13 mouse cellular contexts compared by ENCODE assay signal in the genomic region with DNA sequence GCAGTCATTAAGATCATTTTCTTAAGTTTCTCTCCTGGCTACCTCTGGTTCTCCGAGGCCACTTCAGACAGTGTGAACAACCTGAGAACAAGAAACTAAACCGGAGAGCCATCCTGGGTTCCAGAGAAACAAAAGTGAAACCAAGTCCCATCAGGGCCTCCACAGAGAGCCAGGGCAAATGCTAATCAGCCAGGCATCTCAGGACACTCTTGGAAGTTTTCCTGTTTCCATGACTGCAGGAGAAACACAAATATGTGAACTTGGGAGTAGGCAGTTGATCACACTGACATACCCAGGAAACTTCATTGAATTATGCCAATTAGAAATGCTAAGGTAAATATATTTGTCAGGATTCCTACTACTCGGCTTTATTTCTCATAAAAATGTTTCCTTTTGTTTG.
DNase-seq lines count a peak whose midpoint lies in the region; ATAC-seq and TF ChIP-seq lines count a peak whose summit lies in the region.
"Had no signal": no experiment of that assay in that cellular context is flagged by ENCODE, and none has a peak within 500 bp of the region (broad histone marks: within the 10 kb centered on the region; RNA-seq: fewer than 3 reads in every experiment).

No protein-coding gene starts in this region.

- no peak overlapping the region for H3K4me3 ChIP-seq in kidney, embryonic 15.5 days (replicated peaks)
- H3K4me3 ChIP-seq in heart, embryonic 14.5 days (ENCODE audit: control insufficient read depth in 1 of 2, insufficient read depth in 1 of 2, low read depth in 1 of 2, low read length in 2 of 2), result no peak overlapping the region
- no peak overlapping the region for H3K4me3 ChIP-seq in lung, postnatal 0 days (ENCODE audit: low read depth, low read length)
- no peak overlapping the region for H3K4me3 ChIP-seq in forebrain, postnatal 0 days (ENCODE audit: low read depth, low read length)
- H3K4me3 ChIP-seq: forebrain, embryonic 13.5 days; liver, embryonic 15.5 days had no signal

- H3K27ac ChIP-seq in kidney, embryonic 15.5 days, result no peak overlapping the region
- no peak overlapping the region for H3K27ac ChIP-seq in heart, embryonic 14.5 days (replicated peaks in 1 of 2; ENCODE audit: control insufficient read depth in 1 of 2, insufficient read depth in 1 of 2, low read depth in 2 of 2, low read length in 2 of 2)
- 0 out of 2 replicates have a peak overlapping the region, but pooled peaks have one; percentile 16 for H3K27ac ChIP-seq in lung, postnatal 0 days (ENCODE audit: low read length)
- no peak overlapping the region for H3K27ac ChIP-seq in forebrain, postnatal 0 days (ENCODE audit: low read depth, low read length)
- H3K27ac ChIP-seq: forebrain, embryonic 13.5 days; liver, embryonic 15.5 days had no signal

- H3K4me2 ChIP-seq in kidney, embryonic 15.5 days, result no peak overlapping the region
- peak overlapping the region; percentile 28; the same call in 1 of the 2 replicates for H3K4me2 ChIP-seq in heart, embryonic 14.5 days (ENCODE audit: low read length)
- H3K4me2 ChIP-seq in lung, postnatal 0 days (replicated peaks; ENCODE audit: low read depth, low read length), result peak overlapping the region; percentile 20
- no peak overlapping the region for H3K4me2 ChIP-seq in forebrain, postnatal 0 days (ENCODE audit: low read depth)
- H3K4me2 ChIP-seq: forebrain, embryonic 13.5 days; liver, embryonic 15.5 days had no signal

- peaks cover 13% of the 10 kb centered on the region; the same call in 1 of the 2 replicates for H3K4me1 ChIP-seq in kidney, embryonic 15.5 days
- H3K4me1 ChIP-seq in heart, embryonic 14.5 days (ENCODE audit: control insufficient read depth in 2 of 2, insufficient read depth in 2 of 2, low read length in 2 of 2), result peaks cover 16 to 22% of the 10 kb centered on the region in 2 experiments
- peaks cover 5% of the 10 kb centered on the region; the same call in 1 of the 2 replicates for H3K4me1 ChIP-seq in lung, postnatal 0 days (ENCODE audit: insufficient read depth, low read depth, low read length)
- H3K4me1 ChIP-seq in forebrain, postnatal 0 days (ENCODE audit: insufficient read depth), result peaks cover 7% of the 10 kb centered on the region; the same call in 1 of the 2 replicates
- H3K4me1 ChIP-seq: liver, embryonic 15.5 days had no signal

- ATAC-seq in kidney, embryonic 15.5 days (replicated peaks; ENCODE audit: low FRiP score), result no peak
- no peak for ATAC-seq in heart, embryonic 14.5 days (ENCODE audit: insufficient number of reproducible peaks, insufficient read depth, low FRiP score, low read depth)
- peak; percentile 83 for ATAC-seq in lung, postnatal 0 days
- no peak for ATAC-seq in forebrain, postnatal 0 days
- ATAC-seq: forebrain, embryonic 13.5 days had no signal

- no peak overlapping the region for H3K9ac ChIP-seq in kidney, embryonic 15.5 days
- H3K9ac ChIP-seq in heart, embryonic 14.5 days (ENCODE audit: low read length), result no peak overlapping the region
- 0 out of 2 replicates have a peak overlapping the region, but pooled peaks have one; percentile 27 for H3K9ac ChIP-seq in lung, postnatal 0 days (replicated peaks; ENCODE audit: low read depth)
- no peak overlapping the region for H3K9ac ChIP-seq in forebrain, postnatal 0 days
- H3K9ac ChIP-seq: forebrain, embryonic 13.5 days; liver, embryonic 15.5 days had no signal

- H3K27me3 ChIP-seq in kidney, embryonic 15.5 days, result no peaks in the 10 kb centered on the region
- no peaks in the 10 kb centered on the region for H3K27me3 ChIP-seq in heart, embryonic 14.5 days (ENCODE audit: control insufficient read depth, insufficient read depth, low read length)
- no peaks in the 10 kb centered on the region for H3K27me3 ChIP-seq in lung, postnatal 0 days (replicated peaks; ENCODE audit: insufficient read depth, low read length)
- no peaks in the 10 kb centered on the region for H3K27me3 ChIP-seq in forebrain, postnatal 0 days (ENCODE audit: insufficient read depth, low read length)
- H3K27me3 ChIP-seq: liver, embryonic 15.5 days had no signal

- TF ChIP-seq CTCF in lung, postnatal 0 days (IDR thresholded peaks at IDR 0.05), result no peak
- TF ChIP-seq CTCF in forebrain, postnatal 0 days (IDR thresholded peaks at IDR 0.05; ENCODE audit: low read depth), result no peak

- DNase-seq in kidney, adult 8-10 months, result peak; percentile 27 to 41
- peak; percentile 27 for DNase-seq in adrenal gland, postnatal 10 days
- DNase-seq in lung, postnatal 0 days (ENCODE audit: low spot score), result peak; percentile 82
- DNase-seq in frontal cortex, postnatal 25 days (ENCODE audit: low spot score in 2 of 2), result no peak
- no peak for DNase-seq in urinary bladder, postnatal 14 days (ENCODE audit: low spot score)
- DNase-seq in forebrain, postnatal 0 days, result no peak
- DNase-seq: cerebellum, adult 9-11 months; right cerebral cortex, adult 18-20 months; thymus, postnatal 25 days had no signal

- H3K9me3 ChIP-seq in kidney, embryonic 15.5 days (replicated peaks), result no peaks in the 10 kb centered on the region
- no peaks in the 10 kb centered on the region for H3K9me3 ChIP-seq in heart, embryonic 14.5 days (ENCODE audit: control insufficient read depth, low read length)
- H3K9me3 ChIP-seq in lung, postnatal 0 days (ENCODE audit: low read length), result no peaks in the 10 kb centered on the region
- no peaks in the 10 kb centered on the region for H3K9me3 ChIP-seq in forebrain, postnatal 0 days (ENCODE audit: low read length)
- H3K9me3 ChIP-seq: forebrain, embryonic 13.5 days; liver, embryonic 15.5 days had no signal

- 0 out of 2 replicates have a peak, but pooled peaks have one; percentile 22 for TF ChIP-seq EP300 in lung, postnatal 0 days (IDR thresholded peaks at IDR 0.05)

- WGBS in kidney, embryonic 15.5 days, result 65% methylated on average over 3 of the region's 3 CpGs
- WGBS in heart, embryonic 14.5 days, result 58% methylated on average over 3 of the region's 3 CpGs
- 41% methylated on average over 3 of the region's 3 CpGs for WGBS in lung, postnatal 0 days
- 57% methylated on average over 3 of the region's 3 CpGs for WGBS in forebrain, postnatal 0 days

- no peaks in the 10 kb centered on the region for H3K36me3 ChIP-seq in kidney, embryonic 15.5 days
- H3K36me3 ChIP-seq in heart, embryonic 14.5 days (ENCODE audit: control insufficient read depth, insufficient read depth, low read length), result no peaks in the 10 kb centered on the region
- H3K36me3 ChIP-seq in lung, postnatal 0 days (ENCODE audit: insufficient read depth, low read length), result no peaks in the 10 kb centered on the region
- no peaks in the 10 kb centered on the region for H3K36me3 ChIP-seq in forebrain, postnatal 0 days (ENCODE audit: insufficient read depth)
- H3K36me3 ChIP-seq: liver, embryonic 15.5 days had no signal

Comparison
In these comparisons a context has a peak if more than half of its experiments do, and no peak if none do; other contexts are left out.
1. DNase-seq: peak in kidney, adult 8-10 months (2 of 2), adrenal gland, postnatal 10 days (single experiment) and lung, postnatal 0 days (single experiment); none in frontal cortex, postnatal 25 days (0 of 2), urinary bladder, postnatal 14 days (single experiment) and forebrain, postnatal 0 days (single experiment).
2. H3K4me2 ChIP-seq: peak in heart, embryonic 14.5 days (single experiment) and lung, postnatal 0 days (single experiment); none in kidney, embryonic 15.5 days (single experiment) and forebrain, postnatal 0 days (single experiment).